Mouse (Mus musculus) thymus, postnatal 25 days (tissue): ENCODE measurements around the gene Gm6592.
"Not testable (repeated sequence)": the region's sequence is repeated elsewhere in the genome, so short reads cannot be mapped to it uniquely, and the experiment has no call there.

ENCODE experiments used
- DNase-seq: peaks from one replicate; pipeline ENCODE4 v3.0.0; 2022

The Gm6592 gene

GRCm38 (mm10) chrX:8843694-8844093 lies at the start of gene Gm6592:
TSS of gene Gm6592 (plus strand) at chrX:8843994.
- no peak for DNase-seq

DNA sequence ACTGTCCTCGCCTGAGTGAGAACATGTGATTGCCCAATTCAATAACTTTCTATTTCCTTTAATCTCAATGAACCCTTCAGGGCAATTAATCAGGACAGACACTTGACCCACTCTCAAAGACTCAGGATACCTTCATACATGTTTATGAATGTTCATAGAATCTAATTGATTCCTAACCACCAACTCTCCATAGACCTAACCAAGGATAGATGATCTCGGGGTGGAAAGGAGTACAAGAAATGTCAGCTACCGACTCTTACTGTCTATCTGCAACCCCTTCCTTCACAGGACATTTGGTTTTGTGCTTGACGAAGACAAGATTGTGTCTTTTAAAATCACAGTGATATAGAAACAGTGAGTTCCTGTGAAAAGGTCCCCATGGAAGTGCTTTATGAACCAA lies 40.4 kb upstream of the Gm6592 start, which contains the start of gene Ssxb5:
Gene Ssxb5 (plus strand): TSS at position 301 of the 400 bp plus-strand sequence.
- not testable (repeated sequence) for DNase-seq

GRCm38 (mm10) chrX:8832043-8832442 lies 11.8 kb upstream of the Gm6592 start:
- peak; percentile 1 for DNase-seq

GRCm38 (mm10) chrX:8852486-8852885 lies 8.7 kb downstream of the Gm6592 start:
- DNase-seq = no peak

GRCm38 (mm10) chrX:8864331-8864730 lies 20.5 kb downstream of the Gm6592 start:
- peak; percentile 64 for DNase-seq

GRCm38 (mm10) chrX:8873953-8874352 lies 30.2 kb downstream of the Gm6592 start, which contains the start of gene Gm5751:
TSS of gene Gm5751 (plus strand) at chrX:8874253.
- DNase-seq = not testable (repeated sequence)

DNA sequence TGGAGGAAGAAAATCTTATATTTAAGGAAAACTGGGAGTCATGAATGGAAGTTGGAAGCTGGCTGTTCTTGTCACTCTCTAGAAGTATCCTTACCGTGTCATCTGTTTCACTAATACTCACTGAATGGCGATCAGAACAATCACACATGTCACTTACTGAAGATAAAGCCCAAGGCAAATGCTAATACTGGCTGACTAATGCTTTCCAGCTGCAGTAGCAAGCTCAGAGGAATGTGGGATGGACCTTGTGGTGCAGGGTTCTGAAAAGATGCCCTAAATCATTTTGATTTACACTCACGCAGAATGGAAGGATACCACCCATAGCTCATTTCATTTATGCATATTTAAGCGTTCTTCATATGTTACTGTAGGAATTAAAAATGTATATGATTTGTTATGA lies 40.5 kb downstream of the Gm6592 start:
- no peak for DNase-seq

- DNase-seq = no peak
Observed at GRCm38 (mm10) chrX:8891975-8892342, 48.2 kb downstream of the Gm6592 start.

DNA sequence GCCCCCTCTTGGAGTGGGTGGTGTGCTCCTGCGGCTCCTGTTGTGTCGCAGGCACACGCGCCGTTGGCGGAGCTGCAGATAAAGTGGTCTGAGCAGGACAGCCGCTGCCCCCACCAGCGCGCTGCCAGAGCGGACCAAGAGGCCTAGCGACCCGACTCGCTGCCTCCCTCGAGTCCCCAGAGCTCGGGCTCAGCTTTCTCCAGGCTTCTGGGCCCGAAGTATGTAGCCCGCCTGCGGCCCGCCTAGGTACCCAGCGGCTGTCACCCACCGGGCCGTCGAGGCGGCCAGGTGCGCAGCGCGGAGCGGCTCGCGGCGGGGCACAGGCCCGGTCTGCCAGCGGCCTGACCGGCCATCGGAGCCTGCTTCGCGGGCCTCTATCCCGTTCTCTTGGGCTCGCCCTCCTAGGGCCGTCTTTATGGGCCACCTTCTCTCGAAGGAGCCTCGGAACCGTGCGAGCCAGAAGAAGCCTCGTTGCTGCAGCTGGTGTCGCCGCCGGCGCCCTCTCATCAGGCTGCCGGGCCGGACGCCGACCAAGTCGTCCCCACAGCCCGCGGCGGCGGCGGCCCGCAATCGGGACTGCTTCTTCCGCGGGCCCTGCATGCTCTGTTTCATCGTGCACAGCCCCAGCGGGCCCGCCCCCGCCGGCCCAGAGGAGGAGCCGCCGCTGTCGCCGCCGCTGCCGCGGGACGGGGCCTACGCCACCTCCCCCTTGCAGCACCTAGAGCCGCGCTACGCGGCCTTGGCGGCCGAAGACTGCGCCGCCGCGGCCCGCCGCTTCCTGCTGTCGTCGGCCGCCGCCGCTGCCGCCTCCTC lies 48.8 kb downstream of the Gm6592 start, which contains the start of gene B630019K06Rik:
Gene B630019K06Rik (plus strand): TSS at position 40 of the 813 bp plus-strand sequence.
- peak; percentile 54 for DNase-seq

DNA sequence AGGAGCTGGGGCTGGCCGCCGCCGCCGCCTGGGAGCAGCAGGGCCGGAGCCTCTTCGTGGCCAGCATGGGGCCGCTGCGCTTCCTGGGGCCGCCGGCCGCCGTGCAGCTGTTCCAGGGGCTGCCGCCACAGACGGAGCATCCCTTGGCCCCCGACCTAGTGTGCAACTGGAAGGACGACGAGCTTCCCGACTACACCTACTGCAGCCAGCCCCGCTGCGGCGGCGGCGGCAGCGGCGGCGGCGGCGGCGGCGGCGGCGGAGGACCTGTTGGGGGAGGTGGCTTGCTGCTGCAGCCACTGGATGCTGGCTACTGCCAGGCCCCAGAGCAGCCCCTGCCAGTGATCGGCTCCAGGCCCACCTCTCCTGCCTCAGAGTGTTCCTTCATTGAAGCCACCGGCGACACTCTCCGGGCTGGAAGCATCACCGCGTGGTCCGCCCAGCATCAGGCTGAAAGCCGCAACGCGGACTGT lies 49.4 kb downstream of the Gm6592 start:
- no peak for DNase-seq
